Mouse (Mus musculus) adrenal gland, postnatal 4 days (tissue): ENCODE results near the gene Gm12216. TPM values are rescaled to one million over a fixed set of nuclear protein-coding genes. Genes with fewer than 3 reads are reported as not detected.
A peak's percentile ranks its signal among the peaks of the same experiment; 100 is the strongest.

ENCODE experiments used
- DNase-seq, 2 experiments: peaks; one replicate each; pipeline ENCODE4 v3.0.0; 2021 to 2022; ENCODE audit warnings: low spot score in 2 of 2, mixed read lengths in 2 of 2
- microRNA-seq: library from miRNA; unstranded; fragments of <30 nt; microRNA quantifications from one replicate; pipeline ENCODE4 v1.2.0, GENCODE M21; 2021
- total RNA-seq, 2 experiments: library from RNA; stranded (reverse); gene quantifications; 2 replicates each; pipeline ENCODE4 v1.2.3; 2021

Gene Gm12216
- total RNA-seq, 2 experiments from 2014 or later = 7.9 to 10.6 TPM

GRCm38 (mm10) chr11:53749716-53750352 is 109.2 kb downstream of the Gm12216 start:
- DNase-seq = no peak

GRCm38 (mm10) chr11:53749306-53749705 is 109.8 kb downstream of the Gm12216 start:
- no peak for DNase-seq

GRCm38 (mm10) chr11:53748614-53749013 is 110.4 kb downstream of the Gm12216 start:
- DNase-seq = no peak

- no peak for DNase-seq
Observed at GRCm38 (mm10) chr11:53747985-53748384, 111.1 kb downstream of the Gm12216 start.

GRCm38 (mm10) chr11:53745260-53745659 is 113.8 kb downstream of the Gm12216 start:
- DNase-seq = no peak

- no peak for DNase-seq
Observed at GRCm38 (mm10) chr11:53742353-53742752, 116.7 kb downstream of the Gm12216 start.

- DNase-seq = peak in 1 of 2 experiments; percentile 31
Observed at GRCm38 (mm10) chr11:53737573-53737946, 121.5 kb downstream of the Gm12216 start.

- peak; percentile 45 to 63 for DNase-seq
Observed at GRCm38 (mm10) chr11:53736771-53737572, 122.1 kb downstream of the Gm12216 start.

- DNase-seq = peak in 1 of 2 experiments; percentile 33
Observed at GRCm38 (mm10) chr11:53735682-53736245, 123.3 kb downstream of the Gm12216 start.

- DNase-seq = no peak
Observed at GRCm38 (mm10) chr11:53734970-53735681, 123.9 kb downstream of the Gm12216 start.

- DNase-seq = no peak
Observed at GRCm38 (mm10) chr11:53734431-53734830, 124.6 kb downstream of the Gm12216 start.

GRCm38 (mm10) chr11:53733824-53734223 is 125.2 kb downstream of the Gm12216 start:
- DNase-seq = no peak

Small RNAs within 50 kb of the gene (microRNA-seq; reads per million reads assigned to microRNA genes)
- not detected for gene Mir7671

Other genes starting within 250 kb of the Gm12216 start
- not detected for gene Il4, start 240.6 kb downstream of the Gm12216 start, total RNA-seq
- gene Il13, start 224.6 kb downstream of the Gm12216 start, total RNA-seq = not detected
- 10 to 100 TPM; 21.5 to 24.4 TPM for gene Rad50, start 151.9 kb downstream of the Gm12216 start, total RNA-seq
- not detected for gene Il5, start 138.5 kb downstream of the Gm12216 start, total RNA-seq
- 10 to 100 TPM; 33.6 to 40.2 TPM for gene Irf1, start 89.2 kb downstream of the Gm12216 start, total RNA-seq
- 1 to 10 TPM in 1 of 2 experiments, under 1 TPM in 1; 0.82 to 1.1 TPM for gene Gm17334, start 86.1 kb downstream of the Gm12216 start, total RNA-seq
- gene Slc22a5, start 32.4 kb upstream of the Gm12216 start, total RNA-seq = 10 to 100 TPM; 22.0 to 31.1 TPM
- 1 to 10 TPM; 7.8 to 9.8 TPM for gene Slc22a21, start 121.1 kb upstream of the Gm12216 start, total RNA-seq
- 1 to 10 TPM; 4.6 to 5.0 TPM for gene Slc22a4, start 168.8 kb upstream of the Gm12216 start, total RNA-seq
- gene Pdlim4, start 209.8 kb upstream of the Gm12216 start, total RNA-seq = 10 to 100 TPM; 34.7 to 38.8 TPM
- 10 to 100 TPM; 20.8 to 21.9 TPM for gene P4ha2, start 240.8 kb upstream of the Gm12216 start, total RNA-seq